Mouse (Mus musculus) macrophage (primary cell): ENCODE measurements around the gene Cybc1. TPM values are rescaled to one million over a fixed set of nuclear protein-coding genes. Genes with fewer than 3 reads are reported as not detected.

Experiments used
- H3K27ac ChIP-seq: fragments of 350-480 bp; formaldehyde crosslinking; 2 replicates; pipeline ENCODE4 v1.9.0; 2021
- H3K36me3 ChIP-seq: fragments of 350-480 bp; formaldehyde crosslinking; 2 replicates; pipeline ENCODE4 v1.9.0; 2021; ENCODE audit errors: inconsistent target
- H3K4me3 ChIP-seq: fragments of 350-480 bp; formaldehyde crosslinking; 2 replicates; pipeline ENCODE4 v1.9.0; 2021; ENCODE audit errors: inconsistent target
- H3K79me2 ChIP-seq: fragments of 350-480 bp; formaldehyde crosslinking; 2 replicates; pipeline ENCODE4 v1.9.0; 2021; ENCODE audit errors: inconsistent target
- WGBS: methylation state at CpG from one replicate; pipeline ENCODE4 v1.1.7; 2026; ENCODE audit warnings: inconsistent platforms; ENCODE audit not compliant: missing documents; 5-methylcytosine and 5-hydroxymethylcytosine counted together
- polyA plus RNA-seq: library from polyadenylated mRNA; stranded (reverse); fragments of 250-400 nt; gene quantifications from 3 replicates; pipeline ENCODE4 v1.2.4, GENCODE M21; 2018; ENCODE audit warnings: inconsistent platforms
- total RNA-seq, 78 experiments: library from RNA; depleted of rRNA; stranded (reverse); fragments of 250-400 nt; gene quantifications; 1 replicate in 9 of 78; 2 replicates in 24 of 78; 3 replicates in 43 of 78; 4 replicates in 2 of 78; pipeline ENCODE4 v1.2.4; 2018; ENCODE audit warnings: inconsistent platforms in 56 of 78

The Cybc1 gene
- 10 to 100 TPM; 15.8 to 71.3 (median 44.0) TPM for total RNA-seq (2018; cell fraction: chromatin; rRNA removed)
- 100 to 1,000 TPM in 5 of 26 experiments, 10 to 100 TPM in 21; 29.8 to 115 (median 68.4) TPM for total RNA-seq (2018; cell fraction: cytosol; rRNA removed)
- total RNA-seq (2018; cell fraction: nucleus; rRNA removed): 100 to 1,000 TPM in 9 of 26 experiments, 10 to 100 TPM in 17; 29.3 to 147 (median 81.1) TPM
- 46.9 to 74.0 TPM (median 67.5 TPM) in 3 replicates for polyA plus RNA-seq

DNA sequence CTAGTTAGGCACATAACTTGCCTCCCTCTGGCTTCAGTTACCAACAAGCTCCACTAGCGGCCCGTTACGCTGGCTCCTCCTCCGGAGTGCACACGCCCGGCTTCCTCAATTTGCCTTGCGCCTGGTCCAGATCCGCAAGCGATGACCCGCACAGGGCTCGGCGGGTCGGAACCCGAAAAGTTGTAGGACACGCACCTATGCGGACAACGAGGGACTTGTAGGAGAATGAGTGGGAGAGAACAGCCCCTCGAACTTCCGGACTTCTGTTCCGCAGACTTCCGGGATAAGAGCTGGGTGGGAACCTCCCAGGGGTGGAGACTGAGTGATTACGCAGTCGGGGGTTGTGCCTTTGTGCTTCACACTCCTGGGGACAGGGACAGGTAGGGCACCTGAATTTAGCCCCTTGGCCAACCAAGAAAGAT lies at the start of gene Cybc1:
Cybc1 (minus strand) TSS at position 305 of the 422 bp plus-strand sequence.
- Histone ChIP-seq H3K79me2 (peaks cover 22% of the 10 kb centered on the region), H3K36me3 (peaks cover 33% of the 10 kb centered on the region), H3K27ac (peak within 1 kb of the TSS; percentile 93), H3K4me3 (peak within 1 kb of the TSS; percentile 73)
- 0% methylated on average over 23 of the region's 23 CpGs for WGBS

- H3K36me3 ChIP-seq: no peaks in the 10 kb centered on the region
- no peak overlapping the region for H3K27ac ChIP-seq
- 66% methylated on average over 3 of the region's 3 CpGs for WGBS
- H3K79me2 ChIP-seq: peaks cover 100% of the 10 kb centered on the region
- H3K4me3 ChIP-seq: no peak overlapping the region
These were observed 48.9 kb upstream of the Cybc1 start for GRCm38 (mm10) chr11:121278011-121278410.

DNA sequence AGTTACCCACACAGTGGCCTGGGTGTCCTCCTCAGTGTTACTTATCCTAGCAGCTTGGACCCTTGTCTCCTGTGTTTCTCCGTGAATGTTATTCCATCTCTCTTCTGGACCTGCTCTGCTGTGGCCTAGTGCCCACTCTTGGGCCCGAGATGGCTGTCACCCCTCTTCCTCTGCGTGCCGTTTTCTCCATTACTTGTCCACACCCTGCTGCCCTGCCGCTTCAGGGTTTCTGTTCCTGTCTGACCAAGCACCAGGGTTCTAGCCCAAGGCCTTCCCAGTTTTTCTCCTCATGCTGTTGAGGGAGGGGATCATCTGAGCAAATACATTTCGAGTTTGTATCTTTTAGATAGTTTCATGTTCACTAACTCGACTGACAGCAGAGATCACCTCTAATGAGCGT lies 48.4 kb upstream of the Cybc1 start:
- no peaks in the 10 kb centered on the region for H3K36me3 ChIP-seq
- H3K79me2 ChIP-seq: peaks cover 100% of the 10 kb centered on the region
- WGBS: 58% methylated on average over 8 of the region's 8 CpGs
- no peak overlapping the region for H3K4me3 ChIP-seq
- no peak overlapping the region for H3K27ac ChIP-seq

DNA sequence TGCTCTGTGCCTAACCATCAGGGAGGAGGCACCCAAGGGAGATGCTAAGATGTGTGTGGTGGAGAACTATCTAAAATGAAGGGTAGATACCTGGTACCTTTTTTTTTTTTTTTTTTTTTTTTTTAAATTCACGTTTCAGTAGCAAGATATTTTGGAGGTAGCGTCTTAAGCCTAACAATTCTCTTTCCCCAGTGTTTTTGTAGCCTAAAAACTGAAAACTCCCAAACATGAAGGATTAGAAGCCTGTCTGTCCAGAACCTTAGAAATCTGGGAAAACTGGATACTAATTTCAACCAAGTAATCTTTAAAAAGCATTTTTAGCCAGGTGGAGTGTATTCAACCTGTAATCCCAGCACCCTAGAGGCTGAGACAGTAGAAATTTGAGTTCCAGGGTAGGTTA lies 32.0 kb upstream of the Cybc1 start:
- 58% methylated on average over 2 of the region's 2 CpGs for WGBS
- Histone ChIP-seq H3K4me3 (peak overlapping the region; percentile 80), H3K79me2 (peaks cover 58% of the 10 kb centered on the region), H3K27ac (no peak overlapping the region), H3K36me3 (no peaks in the 10 kb centered on the region)

GRCm38 (mm10) chr11:121260211-121260906 lies 31.2 kb upstream of the Cybc1 start:
- H3K36me3 ChIP-seq: 0 out of 2 replicates have a peak, but pooled peaks cover 3% of the 10 kb centered on the region
- WGBS: under 1% methylated on average over 52 of the region's 60 CpGs
- 0 out of 2 replicates have a peak overlapping the region, but pooled peaks have one; percentile 8 for H3K27ac ChIP-seq

DNA sequence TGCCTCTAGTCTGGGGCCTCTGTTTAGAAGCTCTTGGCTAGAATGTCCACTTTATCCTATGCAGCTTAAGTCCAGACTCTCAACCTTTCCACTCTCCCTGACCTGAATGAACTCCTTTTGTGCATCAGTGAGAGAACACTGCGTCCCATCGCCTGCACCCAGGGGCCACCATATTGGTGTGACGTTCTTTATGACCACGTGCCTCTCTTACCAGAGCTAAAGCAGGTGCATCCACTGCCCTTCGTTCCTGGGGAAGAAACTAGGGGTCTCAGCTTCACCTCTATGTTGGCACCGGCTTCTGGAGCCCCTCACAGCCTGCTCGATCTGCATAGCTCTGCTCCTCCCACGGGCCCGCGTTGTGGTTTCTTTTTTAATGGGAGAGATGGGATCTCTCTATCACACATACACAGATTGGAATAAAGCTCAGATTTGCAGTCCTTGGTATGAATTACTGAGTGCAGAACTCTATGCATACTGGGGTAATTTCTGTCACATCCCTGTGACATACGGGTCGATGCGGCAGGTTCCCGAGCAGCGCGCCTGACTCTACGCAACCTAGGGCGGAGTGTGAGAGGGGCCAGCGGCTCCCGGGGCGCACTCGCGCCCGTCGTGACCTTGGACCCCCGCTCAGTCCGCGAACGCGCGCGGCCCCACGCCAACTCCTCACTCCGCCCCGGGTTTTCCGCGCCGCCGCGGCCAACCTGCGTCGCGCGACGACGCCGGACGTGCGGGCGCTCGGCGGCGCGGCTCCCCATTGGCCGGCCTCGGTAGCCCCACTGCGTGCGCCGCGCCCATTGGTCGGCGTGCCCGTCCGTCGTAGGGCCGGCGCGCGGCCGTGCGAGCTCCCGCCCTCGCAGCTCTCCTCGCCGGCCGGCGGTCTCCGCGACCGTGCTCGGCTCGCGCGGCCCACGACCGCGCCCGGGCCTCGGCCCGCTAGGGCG lies 30.3 kb upstream of the Cybc1 start, which contains the start of gene Foxk2:
Foxk2 (plus strand) TSS at position 831 of the 941 bp plus-strand sequence.
- H3K79me2 ChIP-seq: peaks cover 41% of the 10 kb centered on the region
- peak within 1 kb of the TSS; percentile 71 for H3K27ac ChIP-seq
- peaks cover 13% of the 10 kb centered on the region; the same call in 1 of the 2 replicates for H3K36me3 ChIP-seq
- peak within 1 kb of the TSS; percentile 80 for H3K4me3 ChIP-seq
- under 1% methylated on average over 58 of the region's 91 CpGs for WGBS

More at GRCm38 (mm10) chr11:121260211-121260906, 31.2 kb upstream of the Cybc1 start:
- Histone ChIP-seq H3K4me3 (peak overlapping the region; percentile 80), H3K79me2 (peaks cover 51% of the 10 kb centered on the region)

DNA sequence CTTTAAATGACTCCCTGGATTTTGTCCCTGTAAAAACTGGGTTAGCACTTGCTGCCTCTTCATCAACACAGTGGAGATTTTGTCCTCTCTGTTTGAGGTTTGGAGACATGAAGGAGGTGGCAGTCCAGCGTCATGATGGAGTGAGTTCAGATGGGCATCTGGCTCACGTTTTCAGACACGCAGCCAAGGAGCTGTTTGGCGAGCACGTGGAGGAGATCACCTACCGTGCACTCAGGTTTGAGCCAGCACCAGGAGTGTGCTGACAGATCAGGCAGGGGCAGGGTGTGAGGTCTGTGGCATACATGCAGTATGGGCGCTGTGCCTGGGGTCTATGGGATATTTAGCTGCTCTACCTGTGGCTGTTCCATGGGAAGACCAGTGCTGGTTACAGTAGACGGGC lies 21.1 kb upstream of the Cybc1 start:
- H3K36me3 ChIP-seq: peaks cover 92% of the 10 kb centered on the region
- 93% methylated on average over 8 of the region's 8 CpGs for WGBS
- no peak overlapping the region for H3K27ac ChIP-seq
- no peak overlapping the region for H3K4me3 ChIP-seq
- H3K79me2 ChIP-seq: no peaks in the 10 kb centered on the region

- no peak overlapping the region for H3K4me3 ChIP-seq
- no peak overlapping the region for H3K27ac ChIP-seq
- H3K79me2 ChIP-seq: peaks cover 34% of the 10 kb centered on the region
- H3K36me3 ChIP-seq: peaks cover 12% of the 10 kb centered on the region; the same call in 1 of the 2 replicates
- 100% methylated on average over 2 of the region's 2 CpGs for WGBS
These were observed 10.5 kb upstream of the Cybc1 start for GRCm38 (mm10) chr11:121239669-121240068.

DNA sequence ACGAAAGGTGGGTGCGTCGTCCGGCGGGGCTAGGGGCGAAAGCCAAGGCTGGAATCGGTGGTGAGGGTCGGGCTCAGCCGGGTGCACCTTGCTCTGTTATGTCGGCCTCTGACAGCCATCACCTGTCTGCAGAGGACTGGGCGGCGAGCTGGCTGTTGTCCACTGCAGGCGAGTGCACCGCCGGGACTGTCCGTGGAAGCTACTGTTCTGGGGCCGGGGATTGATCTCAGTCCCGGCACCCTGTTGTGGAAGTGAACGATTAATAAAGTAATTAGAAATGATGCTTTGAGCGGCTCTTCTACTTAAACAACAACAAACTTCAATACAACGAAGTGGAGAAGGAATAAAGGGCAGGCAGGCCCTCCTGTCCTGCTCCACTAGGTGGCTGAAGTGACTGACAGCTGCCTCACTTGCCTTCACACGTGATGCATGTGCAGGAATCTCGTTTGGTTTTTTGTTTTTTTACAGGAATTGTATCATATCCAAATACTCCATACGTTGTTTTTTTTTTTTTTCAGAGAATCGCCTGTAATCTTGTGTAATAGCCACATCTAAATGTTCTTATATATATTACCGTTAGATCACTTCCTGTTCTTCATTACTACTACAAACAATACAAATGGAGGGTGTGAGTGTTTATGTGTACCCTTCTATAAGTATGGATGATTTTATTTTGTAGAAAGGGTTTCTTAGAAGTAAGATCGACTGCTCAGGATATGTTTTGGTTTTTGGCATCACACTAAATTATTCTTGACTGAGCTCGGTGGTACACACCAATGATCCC lies 8.4 kb upstream of the Cybc1 start:
- 3% methylated on average over 28 of the region's 28 CpGs for WGBS
- Histone ChIP-seq H3K36me3 (no peaks in the 10 kb centered on the region), H3K4me3 (peak overlapping the region; percentile 85), H3K27ac (peak overlapping the region; percentile 79), H3K79me2 (peaks cover 34% of the 10 kb centered on the region)

- H3K4me3 ChIP-seq: peak within 1 kb of the TSS; percentile 85
- under 1% methylated on average over 50 of the region's 50 CpGs for WGBS
- H3K27ac ChIP-seq: peak within 1 kb of the TSS; percentile 79
- no peaks in the 10 kb centered on the region for H3K36me3 ChIP-seq
- H3K79me2 ChIP-seq: peaks cover 34% of the 10 kb centered on the region
These were observed 7.6 kb upstream of the Cybc1 start, which contains the start of gene Narf for GRCm38 (mm10) chr11:121236564-121237344. Gene Narf, plus strand, starts transcription at chr11:121237253.

DNA sequence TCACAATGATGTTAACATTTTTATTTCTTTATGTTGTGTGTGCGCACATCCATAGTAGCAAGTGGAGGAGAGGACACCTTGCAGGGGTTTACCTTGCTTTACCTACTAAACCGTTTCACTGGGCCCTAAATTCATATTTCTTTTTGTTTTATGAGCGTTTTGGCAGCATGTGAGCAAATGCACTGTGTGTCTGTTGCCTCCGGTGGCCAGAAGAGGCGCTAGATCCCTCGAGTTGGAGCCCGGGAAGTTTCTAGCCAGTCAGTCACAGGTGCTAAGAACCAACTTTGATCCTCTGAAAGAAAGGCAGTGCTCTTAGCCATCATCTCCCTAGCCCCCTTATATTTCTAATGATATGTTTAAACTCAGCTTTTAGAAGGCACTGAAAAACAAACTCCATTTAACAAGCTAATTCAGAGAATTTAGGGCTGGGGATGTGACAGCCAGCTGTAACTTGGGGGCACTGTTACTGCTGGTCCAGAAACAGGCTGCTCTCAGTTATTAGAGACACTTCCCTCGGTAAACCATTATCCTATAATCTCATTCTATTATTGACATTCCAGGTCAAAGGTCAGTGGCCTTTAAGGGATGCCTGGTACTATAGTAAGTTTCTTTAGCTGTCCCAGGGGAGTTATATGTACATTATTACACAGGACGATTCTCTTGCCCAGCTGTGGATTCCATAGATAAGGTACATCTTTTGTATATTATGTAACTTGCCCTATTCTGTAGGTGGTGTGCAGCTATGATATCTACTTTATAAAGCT lies 6.5 kb upstream of the Cybc1 start:
- H3K36me3 ChIP-seq: no peaks in the 10 kb centered on the region
- H3K79me2 ChIP-seq: peaks cover 29% of the 10 kb centered on the region
- H3K4me3 ChIP-seq: peak overlapping the region; percentile 85; the same call in 1 of the 2 replicates
- WGBS: 29% methylated on average over 9 of the region's 9 CpGs
- peak overlapping the region; percentile 79 for H3K27ac ChIP-seq

DNA sequence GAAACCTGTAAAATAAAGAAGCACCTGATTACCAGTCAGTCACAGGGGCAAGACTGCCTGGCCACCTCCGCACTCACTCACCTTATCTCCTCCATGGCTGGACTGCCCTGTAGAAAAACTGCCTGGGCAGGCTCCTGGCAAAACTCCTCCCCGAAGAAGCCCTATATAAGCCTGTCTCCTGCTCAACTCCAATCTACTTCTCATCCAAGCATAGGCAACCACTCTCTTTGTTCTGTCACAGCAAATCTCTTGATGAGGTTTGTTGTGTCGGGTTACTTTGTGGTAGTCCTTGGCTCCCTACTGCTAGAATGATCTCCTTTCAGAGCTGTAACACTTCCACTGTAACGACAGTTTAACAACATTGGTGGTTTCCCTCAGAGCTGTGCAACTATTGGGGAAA lies 3.6 kb upstream of the Cybc1 start:
- Histone ChIP-seq H3K27ac (no peak overlapping the region), H3K4me3 (no peak overlapping the region)
- WGBS: 74% methylated on average over 4 of the region's 4 CpGs

More for the DNA sequence above, 3.6 kb upstream of the Cybc1 start:
- Histone ChIP-seq H3K79me2 (peaks cover 11% of the 10 kb centered on the region), H3K36me3 (no peaks in the 10 kb centered on the region)
